Mouse (Mus musculus) kidney, adult 2 months (tissue): ENCODE results near the gene H2-T3. TPM values are rescaled to one million over a fixed set of nuclear protein-coding genes. Genes with fewer than 3 reads are reported as not detected.
"Not testable (repeated sequence)": the region's sequence is repeated elsewhere in the genome, so short reads cannot be mapped to it uniquely, and the experiment has no call there.

ENCODE experiments used
- DNase-seq: peaks from one replicate; pipeline ENCODE4 v3.0.0; 2021
- H3K27ac ChIP-seq: fragments of 200-500 bp; 2 replicates; pipeline ENCODE4 v1.5.1; 2012; ENCODE audit warnings: low read depth, low read length, control low read depth, inconsistent platforms; ENCODE audit not compliant: insufficient read depth
- H3K27me3 ChIP-seq: fragments of 200-500 bp; replicated peaks from 2 replicates; pipeline ENCODE4 v1.6.1; 2012; ENCODE audit warnings: mild to moderate bottlenecking, moderate library complexity, low read length, inconsistent platforms; ENCODE audit not compliant: control insufficient read depth, insufficient read depth
- H3K36me3 ChIP-seq: fragments of 200-500 bp; 2 replicates; pipeline ENCODE4 v1.6.1; 2012; ENCODE audit warnings: mild to moderate bottlenecking, moderate library complexity, low read length, inconsistent platforms; ENCODE audit not compliant: control insufficient read depth, insufficient read depth
- H3K4me1 ChIP-seq: fragments of 200-500 bp; 2 replicates; pipeline ENCODE4 v1.6.1; 2011; ENCODE audit warnings: low read length; ENCODE audit not compliant: control insufficient read depth, insufficient read depth
- H3K4me3 ChIP-seq: fragments of 200-500 bp; 2 replicates; pipeline ENCODE4 v1.5.1; 2011; ENCODE audit warnings: mild to moderate bottlenecking, low read depth, low read length, control low read depth; ENCODE audit not compliant: insufficient read depth
- CTCF ChIP-seq: fragments of 200-500 bp; conservative IDR thresholded peaks from 2 replicates; pipeline ENCODE4 v1.5.1; 2011; ENCODE audit warnings: low read depth, mild to moderate bottlenecking, control low read depth, low read length, moderate library complexity, mixed read lengths; ENCODE audit not compliant: insufficient read depth, insufficient read length
- POLR2A ChIP-seq: fragments of 200-500 bp; IDR thresholded peaks from one replicate; pipeline ENCODE4 v1.6.1; 2011; ENCODE audit warnings: low read depth, low read length, control low read depth
- WGBS: fragments of 180-500 bp; shearing (Covaris S2); methylation state at CpG from one replicate; pipeline ENCODE4 v1.1.7; 2018; 5-methylcytosine and 5-hydroxymethylcytosine counted together
- polyA plus RNA-seq: library from polyadenylated mRNA; depleted of rRNA; stranded (reverse); fragments of >200 nt; gene quantifications from 2 replicates; pipeline ENCODE4 v1.2.3, GENCODE M21; 2012

Gene H2-T3
- polyA plus RNA-seq, 1 experiment = not detected

GRCm38 (mm10) chr17:36182212-36182611 is 7.9 kb downstream of the H2-T3 start:
- Histone ChIP-seq H3K27ac (no peak overlapping the region), H3K36me3 (no peaks in the 10 kb centered on the region), H3K27me3 (peaks cover 2% of the 10 kb centered on the region), H3K4me3 (no peak overlapping the region), H3K4me1 (no peaks in the 10 kb centered on the region)
- DNase-seq = no peak
- 59% methylated on average over 12 of the region's 12 CpGs for WGBS
- no peak for TF ChIP-seq POLR2A
- no peak for TF ChIP-seq CTCF

- H3K4me1 ChIP-seq, H3K4me3 ChIP-seq, H3K36me3 ChIP-seq, DNase-seq, H3K27ac ChIP-seq, H3K27me3 ChIP-seq: not testable (repeated sequence)
- WGBS = 12% methylated on average over 10 of the region's 10 CpGs
Observed at GRCm38 (mm10) chr17:36179446-36179845, 10.6 kb downstream of the H2-T3 start.

- peak; percentile 2 for DNase-seq
- H3K36me3 ChIP-seq, H3K4me3 ChIP-seq, H3K27ac ChIP-seq, H3K4me1 ChIP-seq, H3K27me3 ChIP-seq: not testable (repeated sequence)
- 1% methylated on average over 40 of the region's 40 CpGs for WGBS
Observed at GRCm38 (mm10) chr17:36178938-36179337, 11.1 kb downstream of the H2-T3 start.

- not testable (repeated sequence) for DNase-seq
- no CpG with 5 or more reads among the region's 2 CpGs for WGBS
Observed at GRCm38 (mm10) chr17:36176132-36176531, 14.0 kb downstream of the H2-T3 start.

GRCm38 (mm10) chr17:36170287-36170814 is 19.7 kb downstream of the H2-T3 start:
- Histone ChIP-seq H3K27me3 (peaks cover 3% of the 10 kb centered on the region; the same call in 1 of the 2 replicates), H3K4me1 (0 out of 2 replicates have a peak, but pooled peaks cover 2% of the 10 kb centered on the region), H3K36me3 (no peaks in the 10 kb centered on the region), H3K4me3 (no peak overlapping the region), H3K27ac (no peak overlapping the region)
- WGBS = 69% methylated on average over 1 of the region's 1 CpGs
- no peak for TF ChIP-seq POLR2A
- no peak for TF ChIP-seq CTCF
- DNase-seq = no peak

More at GRCm38 (mm10) chr17:36176132-36176531, 14.0 kb downstream of the H2-T3 start:
- H3K27ac ChIP-seq, H3K36me3 ChIP-seq, H3K4me3 ChIP-seq, H3K4me1 ChIP-seq, H3K27me3 ChIP-seq: not testable (repeated sequence)

GRCm38 (mm10) chr17:36169753-36170152 is 20.3 kb downstream of the H2-T3 start:
- H3K27ac ChIP-seq = no peak overlapping the region
- no peaks in the 10 kb centered on the region for H3K36me3 ChIP-seq
- H3K4me1 ChIP-seq = 0 out of 2 replicates have a peak, but pooled peaks cover 2% of the 10 kb centered on the region
- DNase-seq = no peak
- H3K4me3 ChIP-seq = no peak overlapping the region
- TF ChIP-seq POLR2A (no peak), CTCF (no peak)
- peaks cover 3% of the 10 kb centered on the region; the same call in 1 of the 2 replicates for H3K27me3 ChIP-seq

GRCm38 (mm10) chr17:36169094-36169493 is 21.0 kb downstream of the H2-T3 start:
- not testable (repeated sequence) for H3K27ac ChIP-seq, H3K4me3 ChIP-seq, H3K4me1 ChIP-seq, H3K36me3 ChIP-seq, H3K27me3 ChIP-seq, DNase-seq
- 73% methylated on average over 1 of the region's 1 CpGs for WGBS

- peak within 1 kb of the TSS; percentile 67 for H3K4me3 ChIP-seq
- H3K4me1 ChIP-seq = 0 out of 2 replicates have a peak, but pooled peaks cover 2% of the 10 kb centered on the region
- TF ChIP-seq CTCF (no peak), POLR2A (no peak)
- no peaks in the 10 kb centered on the region for H3K36me3 ChIP-seq
- peak; percentile 14 for DNase-seq
- H3K27me3 ChIP-seq = peaks cover 3% of the 10 kb centered on the region; the same call in 1 of the 2 replicates
- WGBS = 3% methylated on average over 63 of the region's 63 CpGs
- H3K27ac ChIP-seq = no peak within 1 kb of the TSS
Observed at GRCm38 (mm10) chr17:36168039-36168652, 21.9 kb downstream of the H2-T3 start, which contains the start of gene Gm8909. Gene Gm8909, minus strand, starts transcription at chr17:36168537.
